Mouse (Mus musculus): ENCODE measurements around the gene Fxn. TPM values are rescaled to one million over a fixed set of nuclear protein-coding genes. Genes with fewer than 3 reads are reported as not detected.

Gene Fxn
- polyA plus RNA-seq, 1 experiment from 2014 or later: 60.4 TPM

GRCm38 (mm10) chr19:24318172-24318571 is 37.8 kb upstream of the Fxn start:
- ATAC-seq (ENCODE audit: insufficient number of reproducible peaks, insufficient read depth, low FRiP score, low read depth): no peak
- H3K27me3 ChIP-seq (ENCODE audit: control insufficient read depth, insufficient read depth, low read length): no peaks in the 10 kb centered on the region
- H3K36me3 ChIP-seq (ENCODE audit: control insufficient read depth, insufficient read depth, low read length): no peaks in the 10 kb centered on the region
- peaks cover 21 to 32% of the 10 kb centered on the region in 2 experiments for H3K4me1 ChIP-seq (ENCODE audit: control insufficient read depth in 2 of 2, insufficient read depth in 2 of 2, low read length in 2 of 2)
- H3K4me3 ChIP-seq (ENCODE audit: control insufficient read depth in 1 of 2, insufficient read depth in 1 of 2, low read depth in 1 of 2, low read length in 2 of 2): no peak overlapping the region
- WGBS: 78% methylated on average over 10 of the region's 10 CpGs
- H3K9ac ChIP-seq (ENCODE audit: low read length): no peak overlapping the region
- H3K27ac ChIP-seq (replicated peaks in 1 of 2; ENCODE audit: control insufficient read depth in 1 of 2, insufficient read depth in 1 of 2, low read depth in 2 of 2, low read length in 2 of 2): no peak overlapping the region
- no peaks in the 10 kb centered on the region for H3K9me3 ChIP-seq (ENCODE audit: control insufficient read depth, low read length)
- H3K4me2 ChIP-seq (ENCODE audit: low read length): no peak overlapping the region

- Histone ChIP-seq H3K36me3 (ENCODE audit: control insufficient read depth, insufficient read depth, low read length) (no peaks in the 10 kb centered on the region), H3K27me3 (ENCODE audit: control insufficient read depth, insufficient read depth, low read length) (no peaks in the 10 kb centered on the region), H3K4me3 (ENCODE audit: control insufficient read depth in 1 of 2, insufficient read depth in 1 of 2, low read depth in 1 of 2, low read length in 2 of 2) (no peak overlapping the region), H3K4me1 (ENCODE audit: control insufficient read depth in 2 of 2, insufficient read depth in 2 of 2, low read length in 2 of 2) (peaks cover 21 to 32% of the 10 kb centered on the region in 2 experiments), H3K4me2 (ENCODE audit: low read length) (no peak overlapping the region), H3K9ac (ENCODE audit: low read length) (no peak overlapping the region), H3K9me3 (ENCODE audit: control insufficient read depth, low read length) (no peaks in the 10 kb centered on the region), H3K27ac (replicated peaks in 1 of 2; ENCODE audit: control insufficient read depth in 1 of 2, insufficient read depth in 1 of 2, low read depth in 2 of 2, low read length in 2 of 2) (0 out of 4 replicates have a peak overlapping the region, but pooled peaks of 1 of the 2 experiments have one; percentile 24)
- ATAC-seq (ENCODE audit: insufficient number of reproducible peaks, insufficient read depth, low FRiP score, low read depth): no peak
- 90% methylated on average over 2 of the region's 2 CpGs for WGBS
Measured at GRCm38 (mm10) chr19:24317731-24318130, 37.3 kb upstream of the Fxn start.

GRCm38 (mm10) chr19:24317038-24317591 is 36.7 kb upstream of the Fxn start:
- H3K4me3 ChIP-seq (ENCODE audit: control insufficient read depth in 1 of 2, insufficient read depth in 1 of 2, low read depth in 1 of 2, low read length in 2 of 2): no peak overlapping the region
- WGBS: 58% methylated on average over 15 of the region's 15 CpGs
- 0 out of 2 replicates have a peak, but pooled peaks have one; percentile 38 for ATAC-seq (ENCODE audit: insufficient number of reproducible peaks, insufficient read depth, low FRiP score, low read depth)
- no peaks in the 10 kb centered on the region for H3K9me3 ChIP-seq (ENCODE audit: control insufficient read depth, low read length)
- no peaks in the 10 kb centered on the region for H3K27me3 ChIP-seq (ENCODE audit: control insufficient read depth, insufficient read depth, low read length)
- H3K27ac ChIP-seq (replicated peaks in 1 of 2; ENCODE audit: control insufficient read depth in 1 of 2, insufficient read depth in 1 of 2, low read depth in 2 of 2, low read length in 2 of 2): peak overlapping the region in 1 of 2 experiments; percentile 24; a peak in 1 of 4 replicates
- H3K9ac ChIP-seq (ENCODE audit: low read length): no peak overlapping the region
- peaks cover 21 to 34% of the 10 kb centered on the region in 2 experiments for H3K4me1 ChIP-seq (ENCODE audit: control insufficient read depth in 2 of 2, insufficient read depth in 2 of 2, low read length in 2 of 2)
- no peaks in the 10 kb centered on the region for H3K36me3 ChIP-seq (ENCODE audit: control insufficient read depth, insufficient read depth, low read length)
- H3K4me2 ChIP-seq (ENCODE audit: low read length): no peak overlapping the region

GRCm38 (mm10) chr19:24316060-24316725 is 35.8 kb upstream of the Fxn start:
- no peak for ATAC-seq (ENCODE audit: insufficient number of reproducible peaks, insufficient read depth, low FRiP score, low read depth)
- H3K4me3 ChIP-seq (ENCODE audit: control insufficient read depth in 1 of 2, insufficient read depth in 1 of 2, low read depth in 1 of 2, low read length in 2 of 2): no peak overlapping the region
- 61% methylated on average over 9 of the region's 9 CpGs for WGBS
- H3K27ac ChIP-seq (replicated peaks in 1 of 2; ENCODE audit: control insufficient read depth in 1 of 2, insufficient read depth in 1 of 2, low read depth in 2 of 2, low read length in 2 of 2): no peak overlapping the region
- no peak overlapping the region for H3K9ac ChIP-seq (ENCODE audit: low read length)
- no peaks in the 10 kb centered on the region for H3K9me3 ChIP-seq (ENCODE audit: control insufficient read depth, low read length)
- no peaks in the 10 kb centered on the region for H3K27me3 ChIP-seq (ENCODE audit: control insufficient read depth, insufficient read depth, low read length)
- H3K4me1 ChIP-seq (ENCODE audit: control insufficient read depth in 2 of 2, insufficient read depth in 2 of 2, low read length in 2 of 2): peaks cover 19 to 33% of the 10 kb centered on the region in 2 experiments
- H3K36me3 ChIP-seq (ENCODE audit: control insufficient read depth, insufficient read depth, low read length): no peaks in the 10 kb centered on the region
- H3K4me2 ChIP-seq (ENCODE audit: low read length): no peak overlapping the region

GRCm38 (mm10) chr19:24315234-24315633 is 34.8 kb upstream of the Fxn start:
- no peak overlapping the region for H3K4me2 ChIP-seq (ENCODE audit: low read length)
- no peaks in the 10 kb centered on the region for H3K9me3 ChIP-seq (ENCODE audit: control insufficient read depth, low read length)
- H3K36me3 ChIP-seq (ENCODE audit: control insufficient read depth, insufficient read depth, low read length): no peaks in the 10 kb centered on the region
- no peak for ATAC-seq (ENCODE audit: insufficient number of reproducible peaks, insufficient read depth, low FRiP score, low read depth)
- H3K4me3 ChIP-seq (ENCODE audit: control insufficient read depth in 1 of 2, insufficient read depth in 1 of 2, low read depth in 1 of 2, low read length in 2 of 2): no peak overlapping the region
- 93% methylated on average over 4 of the region's 4 CpGs for WGBS
- H3K4me1 ChIP-seq (ENCODE audit: control insufficient read depth in 2 of 2, insufficient read depth in 2 of 2, low read length in 2 of 2): peaks cover 16 to 33% of the 10 kb centered on the region in 2 experiments
- H3K27ac ChIP-seq (replicated peaks in 1 of 2; ENCODE audit: control insufficient read depth in 1 of 2, insufficient read depth in 1 of 2, low read depth in 2 of 2, low read length in 2 of 2): no peak overlapping the region
- no peaks in the 10 kb centered on the region for H3K27me3 ChIP-seq (ENCODE audit: control insufficient read depth, insufficient read depth, low read length)
- no peak overlapping the region for H3K9ac ChIP-seq (ENCODE audit: low read length)

- no peak overlapping the region for H3K4me2 ChIP-seq (ENCODE audit: low read length)
- 90% methylated on average over 11 of the region's 11 CpGs for WGBS
- no peaks in the 10 kb centered on the region for H3K9me3 ChIP-seq (ENCODE audit: control insufficient read depth, low read length)
- H3K9ac ChIP-seq (ENCODE audit: low read length): no peak overlapping the region
- no peaks in the 10 kb centered on the region for H3K27me3 ChIP-seq (ENCODE audit: control insufficient read depth, insufficient read depth, low read length)
- ATAC-seq (ENCODE audit: insufficient number of reproducible peaks, insufficient read depth, low FRiP score, low read depth): no peak
- no peak overlapping the region for H3K27ac ChIP-seq (replicated peaks in 1 of 2; ENCODE audit: control insufficient read depth in 1 of 2, insufficient read depth in 1 of 2, low read depth in 2 of 2, low read length in 2 of 2)
- no peaks in the 10 kb centered on the region for H3K36me3 ChIP-seq (ENCODE audit: control insufficient read depth, insufficient read depth, low read length)
- peaks cover 16 to 33% of the 10 kb centered on the region in 2 experiments for H3K4me1 ChIP-seq (ENCODE audit: control insufficient read depth in 2 of 2, insufficient read depth in 2 of 2, low read length in 2 of 2)
- H3K4me3 ChIP-seq (ENCODE audit: control insufficient read depth in 1 of 2, insufficient read depth in 1 of 2, low read depth in 1 of 2, low read length in 2 of 2): no peak overlapping the region
Measured at GRCm38 (mm10) chr19:24314676-24315075, 34.3 kb upstream of the Fxn start.

GRCm38 (mm10) chr19:24312556-24313342 is 32.3 kb upstream of the Fxn start:
- ATAC-seq (ENCODE audit: insufficient number of reproducible peaks, insufficient read depth, low FRiP score, low read depth): no peak
- Histone ChIP-seq H3K9ac (ENCODE audit: low read length) (no peak overlapping the region), H3K36me3 (ENCODE audit: control insufficient read depth, insufficient read depth, low read length) (no peaks in the 10 kb centered on the region), H3K27me3 (ENCODE audit: control insufficient read depth, insufficient read depth, low read length) (no peaks in the 10 kb centered on the region), H3K4me2 (ENCODE audit: low read length) (no peak overlapping the region), H3K27ac (replicated peaks in 1 of 2; ENCODE audit: control insufficient read depth in 1 of 2, insufficient read depth in 1 of 2, low read depth in 2 of 2, low read length in 2 of 2) (peak overlapping the region in 1 of 2 experiments; percentile 48; a peak in 2 of 4 replicates), H3K9me3 (ENCODE audit: control insufficient read depth, low read length) (no peaks in the 10 kb centered on the region), H3K4me1 (ENCODE audit: control insufficient read depth in 2 of 2, insufficient read depth in 2 of 2, low read length in 2 of 2) (peaks cover 23 to 42% of the 10 kb centered on the region in 2 experiments), H3K4me3 (ENCODE audit: control insufficient read depth in 1 of 2, insufficient read depth in 1 of 2, low read depth in 1 of 2, low read length in 2 of 2) (no peak overlapping the region)
- WGBS: 88% methylated on average over 12 of the region's 12 CpGs

All from heart, embryonic 14.5 days (tissue).